Mouse (Mus musculus): Measurements from ENCODE around the gene Zfp646.

Gene Zfp646

DNA sequence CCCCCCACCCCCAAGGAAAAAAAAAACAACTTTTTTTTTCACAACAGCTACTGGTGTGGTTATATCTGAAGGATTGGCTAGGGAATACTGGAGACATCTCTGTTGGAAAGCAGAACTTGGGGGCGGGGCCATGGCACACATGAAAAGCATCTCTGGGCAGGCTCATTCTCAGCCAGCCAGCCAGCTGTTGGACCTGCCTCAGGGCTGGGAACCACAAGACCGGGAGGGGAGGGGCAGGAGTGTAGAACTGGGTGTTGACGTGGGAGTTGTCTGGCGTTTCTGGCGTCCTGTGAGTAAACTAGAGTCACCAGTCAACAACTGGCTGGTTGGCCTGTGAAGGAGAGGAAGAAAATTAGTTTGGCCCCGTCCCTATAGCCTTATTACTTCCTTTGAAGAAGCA is 9.9 kb downstream of the Zfp646 start:
- no peak for DNase-seq (ENCODE audit: low read depth)

DNA sequence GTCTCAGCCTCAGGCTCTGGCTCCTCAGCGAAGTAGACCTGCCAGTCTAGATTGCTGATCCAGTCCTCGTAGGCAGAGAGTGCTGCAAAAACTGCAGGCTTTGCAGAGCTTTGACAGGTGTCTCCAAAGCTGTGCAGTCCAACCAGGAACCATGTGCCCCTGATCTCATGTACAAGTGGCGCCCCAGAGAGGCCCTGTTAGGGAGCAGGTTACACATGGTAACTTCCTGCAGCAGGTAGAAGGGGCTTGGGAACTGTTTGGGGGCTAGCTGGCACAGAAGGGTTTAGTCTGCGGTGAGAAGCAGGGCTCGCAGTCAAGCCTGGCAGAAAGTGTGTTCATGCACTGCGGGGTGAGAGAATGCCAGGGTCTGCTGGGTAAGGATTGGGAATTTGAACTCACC is 10.5 kb downstream of the Zfp646 start:
- no peak for DNase-seq (ENCODE audit: low read depth)

DNA sequence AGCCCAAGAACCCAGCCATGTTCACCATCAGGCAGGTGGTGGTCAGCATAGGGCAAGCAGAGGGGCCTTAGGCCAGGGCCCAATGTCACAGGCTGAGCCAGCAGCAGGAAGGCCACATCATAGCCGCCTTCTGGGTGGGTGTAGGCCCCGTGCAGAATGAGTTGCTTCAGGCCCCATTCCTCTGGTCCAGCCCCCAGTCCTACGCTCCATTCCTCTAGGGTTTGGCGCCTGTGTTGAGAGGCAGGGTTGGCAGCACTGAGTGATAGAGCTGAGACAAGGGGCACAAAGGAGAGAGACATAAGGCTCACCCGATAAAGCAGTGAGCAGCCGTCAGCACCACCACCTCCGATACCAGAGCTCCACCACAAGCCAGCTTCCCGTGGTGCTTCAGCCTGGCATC is 11.2 kb downstream of the Zfp646 start:
- no peak for DNase-seq (ENCODE audit: low read depth)

DNA sequence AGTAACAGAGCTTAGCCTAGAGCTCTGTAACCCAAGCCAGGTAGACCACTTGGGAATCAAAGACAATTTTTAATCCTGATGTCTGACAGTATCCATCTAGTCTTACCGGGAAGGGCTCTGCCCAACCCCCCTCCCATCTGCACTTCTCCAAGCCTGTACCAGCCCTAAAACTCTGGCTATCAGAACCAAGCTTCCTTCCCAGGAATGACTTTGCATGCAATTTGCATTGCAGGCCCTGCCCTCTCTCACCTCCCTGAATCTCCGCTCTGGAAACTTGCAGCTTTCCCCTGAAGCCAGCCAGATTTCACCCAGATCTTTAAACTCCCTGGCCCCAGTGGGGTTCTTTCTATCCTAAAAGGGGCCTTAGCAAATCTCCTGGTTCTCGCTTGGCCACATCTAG is 11.8 kb downstream of the Zfp646 start:
- no peak for DNase-seq (ENCODE audit: low read depth)

GRCm38 (mm10) chr7:127888821-127889220 is 12.8 kb downstream of the Zfp646 start:
- no peak for DNase-seq (ENCODE audit: low read depth)

GRCm38 (mm10) chr7:127890798-127891197 is 14.8 kb downstream of the Zfp646 start, which contains the start of gene Prss53:
Gene Prss53 (minus strand): TSS chr7:127890970.
- DNase-seq (ENCODE audit: low read depth): no peak

GRCm38 (mm10) chr7:127894480-127894879 is 18.5 kb downstream of the Zfp646 start:
- no peak for DNase-seq (ENCODE audit: low read depth)

DNA sequence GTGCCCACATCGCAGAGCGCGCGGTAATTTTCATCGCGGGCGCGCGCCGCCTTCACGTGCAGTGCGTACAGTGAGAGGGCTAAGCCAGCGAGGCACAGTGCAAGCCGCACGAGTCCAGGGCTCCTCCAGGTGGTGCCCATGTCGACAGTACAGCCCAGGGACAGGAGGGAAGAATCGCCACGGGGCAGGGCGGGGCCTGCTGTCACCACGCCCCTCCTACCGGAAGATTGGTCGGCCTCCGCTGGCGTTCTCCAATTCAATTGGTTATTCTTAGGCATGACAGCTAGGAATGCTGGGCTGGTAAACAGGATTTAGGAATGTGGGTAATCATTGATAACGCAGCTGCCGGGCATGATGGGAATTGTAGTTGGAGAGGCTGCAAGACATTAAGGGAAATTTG is 19.4 kb downstream of the Zfp646 start, which contains the start of the genes Gm21974 and Vkorc1:
TSS of gene Gm21974 (minus strand) at position 13 of the 400 bp plus-strand sequence.
TSS of gene Vkorc1 (minus strand) at position 176 of the 400 bp plus-strand sequence.
- peak; percentile 97 for DNase-seq (ENCODE audit: low read depth)

- DNase-seq (ENCODE audit: low read depth): peak; percentile 39
These were observed 19.9 kb downstream of the Zfp646 start for GRCm38 (mm10) chr7:127895891-127896290.

DNA sequence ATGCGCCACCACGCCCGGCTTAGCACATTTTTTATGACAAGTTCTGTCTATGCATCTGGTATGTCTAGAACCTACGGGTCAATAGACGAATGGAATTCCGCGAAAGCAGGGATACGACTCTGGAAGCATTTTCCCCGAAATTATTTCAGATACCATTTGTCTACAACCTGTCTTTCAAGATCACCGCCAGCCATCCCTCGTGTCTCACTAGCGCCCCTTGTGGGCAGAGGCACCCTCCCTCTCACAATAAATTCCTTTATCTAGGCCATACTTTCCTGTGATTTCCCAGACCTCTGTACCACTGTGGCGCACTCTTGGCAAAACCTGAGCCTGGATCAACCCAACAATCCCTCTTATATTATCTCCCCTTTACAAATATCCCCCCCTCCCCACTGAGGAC is 20.4 kb downstream of the Zfp646 start:
- DNase-seq (ENCODE audit: low read depth): peak; percentile 74

- DNase-seq (ENCODE audit: low read depth): no peak
These were observed 21.5 kb downstream of the Zfp646 start for GRCm38 (mm10) chr7:127897542-127897941.

- DNase-seq (ENCODE audit: low read depth): no peak
These were observed 22.3 kb downstream of the Zfp646 start for GRCm38 (mm10) chr7:127898179-127898956.

GRCm38 (mm10) chr7:127899997-127900396 is 24.0 kb downstream of the Zfp646 start:
- DNase-seq (ENCODE audit: low read depth): no peak

DNA sequence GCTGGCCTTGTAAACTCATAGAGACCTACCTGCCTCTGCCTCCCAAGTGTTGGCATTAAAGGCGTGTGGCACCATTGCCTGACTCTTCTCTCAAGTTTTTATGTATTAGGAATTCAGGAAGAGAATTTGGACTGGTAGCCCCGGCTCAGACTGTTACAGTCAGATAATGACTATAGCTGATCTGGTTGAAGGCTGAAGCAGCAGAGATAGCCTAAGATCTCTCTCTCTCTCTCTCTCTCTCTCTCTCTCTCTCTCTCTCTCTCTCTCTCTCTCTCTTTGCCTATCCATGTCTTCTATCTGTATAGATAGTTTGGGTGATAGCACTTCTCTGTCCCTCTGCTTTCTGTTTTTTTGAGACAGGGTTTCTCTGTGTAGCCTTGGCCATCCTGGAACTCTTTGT is 25.8 kb downstream of the Zfp646 start:
- no peak for DNase-seq (ENCODE audit: low read depth)

DNA sequence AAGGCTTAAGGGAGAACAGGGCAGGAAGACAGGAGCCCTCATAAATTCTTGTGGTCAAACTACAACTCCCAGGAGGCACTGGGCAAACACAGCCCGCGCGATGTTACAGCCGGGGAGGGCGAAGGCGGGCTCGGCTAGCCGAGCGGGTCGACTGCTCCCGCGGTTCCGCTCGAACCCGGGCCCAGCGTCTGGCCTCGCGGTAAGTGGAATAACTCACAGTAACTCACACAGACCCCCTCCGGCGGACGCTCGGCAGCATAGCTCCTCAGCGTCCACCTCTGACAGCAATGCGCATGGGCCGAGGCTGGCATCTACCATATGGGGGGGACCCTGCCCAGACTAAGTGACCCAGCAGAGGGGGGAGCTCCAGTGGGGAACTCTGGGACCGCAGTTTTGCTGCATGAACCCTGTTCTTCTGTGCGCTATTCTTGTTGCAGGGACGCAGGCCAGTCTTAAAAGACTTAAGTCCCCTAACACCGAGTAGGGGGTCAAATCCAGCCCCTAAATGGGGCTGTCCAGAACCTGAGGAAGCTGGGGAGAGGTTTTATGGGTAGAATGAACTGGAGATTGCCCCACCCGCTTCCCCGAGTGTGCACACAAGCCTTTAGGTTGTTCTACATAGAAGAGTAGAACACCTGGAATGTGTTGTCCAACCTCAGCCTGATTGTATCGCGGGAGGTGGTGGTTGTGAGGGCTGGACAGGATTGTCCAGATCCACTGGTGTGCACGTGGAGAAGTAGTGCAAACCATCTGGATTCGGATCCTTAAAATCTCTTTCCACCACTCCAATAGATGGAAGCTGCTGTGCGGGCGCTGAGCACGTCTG is 28.2 kb downstream of the Zfp646 start, which contains the start of gene Bckdk:
TSS of gene Bckdk (plus strand) at position 112 of the 826 bp plus-strand sequence.
- peak; percentile 90 for DNase-seq (ENCODE audit: low read depth)

DNA sequence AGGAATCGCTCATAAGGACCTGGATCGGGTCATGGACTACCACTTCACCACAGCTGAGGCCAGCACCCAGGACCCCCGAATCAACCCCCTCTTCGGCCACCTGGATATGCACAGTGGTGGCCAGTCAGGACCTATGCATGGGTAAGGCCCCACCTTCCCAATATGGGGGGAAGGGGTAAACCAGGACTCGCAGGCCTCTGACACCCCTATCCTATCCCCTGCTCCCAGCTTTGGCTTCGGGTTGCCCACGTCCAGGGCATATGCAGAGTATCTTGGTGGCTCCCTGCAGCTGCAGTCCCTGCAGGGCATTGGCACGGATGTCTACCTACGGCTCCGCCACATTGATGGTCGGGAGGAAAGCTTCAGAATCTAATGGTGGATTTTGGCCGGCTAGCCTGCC is 31.9 kb downstream of the Zfp646 start:
- DNase-seq (ENCODE audit: low read depth): no peak

DNA sequence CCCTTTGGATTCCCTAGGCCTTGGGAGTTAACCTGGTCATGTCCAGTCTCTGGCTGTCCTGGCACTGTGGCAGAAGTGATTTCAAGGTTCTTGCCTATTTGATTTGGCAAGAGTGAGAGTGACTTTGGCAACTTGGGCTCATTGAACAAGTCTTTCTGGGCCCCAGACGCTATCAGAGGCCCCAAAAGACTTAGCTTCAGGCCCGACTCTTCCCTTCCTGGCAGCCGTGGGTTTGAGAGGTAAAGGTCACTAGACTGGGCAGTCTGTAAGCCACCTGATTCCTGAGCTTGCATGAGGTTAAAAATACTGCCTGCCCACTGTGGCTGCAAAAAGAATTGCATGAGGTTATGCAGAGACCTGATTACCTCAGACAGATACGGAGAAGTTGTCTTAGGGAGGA is 32.6 kb downstream of the Zfp646 start:
- DNase-seq (ENCODE audit: low read depth): no peak

DNA sequence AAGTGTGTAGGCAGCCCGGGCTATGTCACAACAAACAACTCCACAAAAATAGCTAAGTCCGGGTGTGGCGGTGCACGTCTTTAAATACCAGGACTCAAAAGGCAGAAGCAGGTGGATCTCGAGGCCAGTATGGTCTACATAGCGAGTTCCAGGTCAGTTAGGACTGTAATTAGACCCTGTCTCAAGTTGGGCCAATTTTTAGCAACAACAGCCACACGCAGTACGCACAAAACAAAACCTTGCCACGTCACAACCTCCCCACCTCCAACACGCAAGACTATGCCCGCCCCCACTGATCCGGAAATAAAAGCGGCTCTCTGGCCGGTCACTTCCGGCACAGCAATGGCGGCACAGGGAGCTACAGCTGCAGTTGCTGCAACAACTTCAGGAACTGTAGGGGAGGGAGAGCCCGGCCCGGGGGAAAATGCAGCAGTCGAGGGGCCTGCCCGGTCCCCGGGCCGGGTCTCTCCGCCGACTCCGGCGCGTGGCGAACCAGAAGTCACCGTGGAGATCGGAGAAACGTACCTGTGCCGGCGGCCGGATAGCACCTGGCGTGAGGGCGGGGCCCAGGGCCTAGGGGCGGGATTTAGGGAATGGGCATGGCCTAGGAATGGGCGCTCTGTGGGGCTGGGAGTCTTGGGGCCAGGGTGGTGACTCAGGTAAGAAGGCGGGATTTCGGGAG is 36.3 kb downstream of the Zfp646 start, which contains the start of gene Kat8:
TSS of gene Kat8 (plus strand) at position 327 of the 682 bp plus-strand sequence.
- peak; percentile 95 for DNase-seq (ENCODE audit: low read depth)

DNA sequence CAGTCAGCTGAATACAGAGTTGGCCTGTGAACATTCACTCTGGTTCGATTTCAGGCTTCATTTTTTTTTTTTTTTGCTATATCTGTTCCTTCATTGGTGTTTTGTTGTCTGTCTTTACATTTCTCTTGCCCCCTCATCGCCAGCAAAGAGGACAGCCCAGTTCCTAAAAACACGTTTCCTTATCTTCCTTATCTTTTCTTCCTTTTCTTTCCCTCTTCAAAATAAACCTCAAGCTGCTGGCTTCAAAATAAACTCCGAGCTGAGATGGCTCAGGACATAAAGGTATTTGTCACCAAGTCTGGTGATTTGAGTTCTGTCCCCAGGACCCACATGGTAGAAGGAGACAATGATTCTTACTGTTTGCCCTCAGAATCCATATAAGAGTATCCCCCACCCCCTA is 36.9 kb downstream of the Zfp646 start:
- DNase-seq (ENCODE audit: low read depth): no peak

DNA sequence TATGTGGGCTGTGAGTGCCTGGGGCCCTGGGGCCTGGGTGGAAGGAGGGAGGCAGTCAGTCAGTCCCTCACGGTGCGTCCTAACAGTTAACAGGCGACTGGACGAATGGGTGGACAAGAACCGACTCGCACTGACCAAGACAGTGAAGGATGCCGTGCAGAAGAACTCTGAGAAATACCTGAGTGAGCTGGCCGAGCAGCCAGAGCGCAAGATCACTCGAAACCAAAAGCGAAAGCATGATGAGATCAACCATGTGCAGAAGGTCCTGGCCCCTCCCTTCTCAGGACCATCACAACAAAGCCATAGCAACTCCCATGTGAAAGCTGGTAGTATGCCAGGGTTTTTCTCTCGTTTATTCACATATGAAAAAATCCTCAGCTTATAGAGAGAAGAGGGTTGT is 39.3 kb downstream of the Zfp646 start:
- peak; percentile 72 for DNase-seq (ENCODE audit: low read depth)

- peak; percentile 81 for DNase-seq (ENCODE audit: low read depth)
These were observed 42.2 kb downstream of the Zfp646 start for GRCm38 (mm10) chr7:127918203-127918602.

DNA sequence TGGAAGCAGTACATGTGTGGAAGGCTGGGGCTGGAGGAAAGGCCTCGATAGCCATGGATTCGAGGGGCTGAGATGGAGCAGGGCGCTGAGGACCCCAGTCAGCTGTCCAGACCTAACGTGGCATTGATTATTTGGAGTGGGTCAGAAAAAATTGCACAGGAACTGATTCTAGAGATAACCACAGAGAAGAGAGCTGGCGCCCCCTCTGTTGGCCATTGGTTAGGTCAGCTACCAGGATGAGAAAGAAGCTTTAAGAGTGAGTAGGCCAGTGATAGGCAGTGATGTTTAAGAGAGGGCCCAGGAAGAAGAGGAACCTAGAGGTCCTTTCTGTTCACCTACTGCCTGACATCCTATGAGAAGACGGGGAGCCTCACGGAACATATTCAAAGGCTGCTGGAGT is 43.3 kb downstream of the Zfp646 start:
- DNase-seq (ENCODE audit: low read depth): peak; percentile 58
